Mouse (Mus musculus): ENCODE results near the gene Arsg. TPM values are rescaled to one million over a fixed set of nuclear protein-coding genes. Genes with fewer than 3 reads are reported as not detected.

The Arsg gene
- polyA plus RNA-seq, 1 experiment: not detected

DNA sequence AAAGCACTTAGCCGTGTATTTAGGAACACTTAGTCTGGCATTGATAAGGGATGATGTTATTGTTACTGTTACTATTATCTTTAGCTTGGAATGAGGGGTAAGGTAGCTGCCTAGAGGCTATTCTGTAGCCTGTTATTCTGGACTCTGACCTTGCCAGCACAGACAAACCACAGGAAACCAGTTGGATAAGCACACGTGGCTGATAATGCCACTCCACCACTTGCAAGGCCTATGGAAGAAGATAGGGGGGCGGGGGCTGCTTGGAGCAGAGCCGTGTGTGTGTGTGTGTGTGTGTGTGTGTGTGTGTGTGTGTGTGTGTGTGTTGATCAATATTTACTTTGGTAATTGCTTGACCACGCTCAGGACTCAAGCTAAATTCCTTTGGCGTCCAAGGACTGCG is 72.1 kb downstream of the Arsg start:
- WGBS: 81% methylated on average over 7 of the region's 7 CpGs

DNA sequence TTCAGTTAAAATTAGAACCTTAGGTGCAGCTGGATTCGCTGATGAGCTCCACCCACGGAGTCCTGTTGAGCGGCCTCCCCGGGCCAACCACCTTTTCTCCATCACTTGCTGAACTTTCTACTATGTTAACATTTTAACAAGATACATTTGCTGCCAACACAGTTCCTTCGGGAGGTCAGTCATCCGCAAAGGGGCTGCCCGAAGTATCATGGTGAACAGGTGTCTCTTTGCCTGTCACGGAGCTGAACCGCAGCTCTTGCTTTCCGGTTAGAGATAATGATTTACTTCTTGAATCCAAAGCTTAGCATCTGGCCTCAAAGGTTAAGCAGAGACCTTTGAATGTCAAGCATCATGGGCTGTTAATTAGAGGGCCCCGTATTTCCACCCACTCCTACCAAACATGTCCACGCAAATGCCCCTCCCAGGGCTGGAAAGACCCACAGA is 72.5 kb downstream of the Arsg start:
- H3K4me3 ChIP-seq (ENCODE audit: insufficient read depth, low read depth, low read length): no peak overlapping the region
- WGBS: 72% methylated on average over 12 of the region's 12 CpGs
- TF ChIP-seq POLR2A (IDR thresholded peaks at IDR 0.05; ENCODE audit: insufficient read depth, low read depth, low read length) (no peak), CTCF (IDR thresholded peaks at IDR 0.05; ENCODE audit: insufficient read depth, low read depth, low read length) (no peak)
- no peak overlapping the region for H3K27ac ChIP-seq (ENCODE audit: insufficient read depth, low read depth, low read length)
- peaks cover 7% of the 10 kb centered on the region for H3K4me1 ChIP-seq (ENCODE audit: control insufficient read depth, insufficient read depth, low read length)

More for the DNA sequence above, 72.1 kb downstream of the Arsg start:
- Histone ChIP-seq H3K4me3 (ENCODE audit: insufficient read depth, low read depth, low read length) (no peak overlapping the region), H3K27ac (ENCODE audit: insufficient read depth, low read depth, low read length) (no peak overlapping the region), H3K4me1 (ENCODE audit: control insufficient read depth, insufficient read depth, low read length) (peaks cover 7% of the 10 kb centered on the region)
- TF ChIP-seq CTCF (IDR thresholded peaks at IDR 0.05; ENCODE audit: insufficient read depth, low read depth, low read length): no peak
- TF ChIP-seq POLR2A (IDR thresholded peaks at IDR 0.05; ENCODE audit: insufficient read depth, low read depth, low read length): no peak

DNA sequence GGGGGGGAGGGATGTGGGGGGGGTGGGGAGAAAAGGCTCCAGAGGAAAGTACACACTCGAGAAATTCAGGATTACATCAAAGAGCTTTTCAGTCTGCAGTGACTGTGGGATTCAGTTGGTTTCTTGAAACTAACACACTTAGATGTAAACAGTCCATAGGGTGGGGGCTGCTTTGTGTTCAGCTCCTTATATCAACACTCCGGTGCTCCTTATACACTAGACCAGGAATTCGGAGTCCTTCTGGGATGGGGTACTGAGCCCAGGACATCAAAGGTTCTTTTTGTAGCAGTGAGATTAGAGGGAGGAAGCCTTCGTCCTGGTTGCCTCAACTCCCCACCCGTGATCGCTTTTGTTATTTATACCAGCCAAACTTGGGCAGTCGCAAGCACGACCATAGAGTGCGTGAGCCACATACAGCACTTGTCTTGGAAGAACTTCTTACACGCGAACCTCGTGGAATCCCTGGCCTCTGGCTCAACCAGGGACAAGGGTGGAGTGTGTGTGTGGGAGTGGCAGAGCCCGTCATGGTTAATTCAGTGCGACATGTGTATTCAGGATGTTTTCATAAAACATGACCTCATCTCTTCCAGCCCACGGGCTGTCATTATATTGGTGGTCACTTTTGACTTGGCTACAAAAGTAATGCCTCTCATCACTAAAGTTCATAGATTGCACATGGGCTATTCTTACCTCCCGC is 73.3 kb downstream of the Arsg start:
- Histone ChIP-seq H3K27ac (ENCODE audit: insufficient read depth, low read depth, low read length) (no peak overlapping the region), H3K4me1 (ENCODE audit: control insufficient read depth, insufficient read depth, low read length) (peaks cover 7% of the 10 kb centered on the region), H3K4me3 (ENCODE audit: insufficient read depth, low read depth, low read length) (no peak overlapping the region)
- TF ChIP-seq POLR2A (IDR thresholded peaks at IDR 0.05; ENCODE audit: insufficient read depth, low read depth, low read length) (no peak), CTCF (IDR thresholded peaks at IDR 0.05; ENCODE audit: insufficient read depth, low read depth, low read length) (no peak)
- WGBS: 80% methylated on average over 16 of the region's 16 CpGs

DNA sequence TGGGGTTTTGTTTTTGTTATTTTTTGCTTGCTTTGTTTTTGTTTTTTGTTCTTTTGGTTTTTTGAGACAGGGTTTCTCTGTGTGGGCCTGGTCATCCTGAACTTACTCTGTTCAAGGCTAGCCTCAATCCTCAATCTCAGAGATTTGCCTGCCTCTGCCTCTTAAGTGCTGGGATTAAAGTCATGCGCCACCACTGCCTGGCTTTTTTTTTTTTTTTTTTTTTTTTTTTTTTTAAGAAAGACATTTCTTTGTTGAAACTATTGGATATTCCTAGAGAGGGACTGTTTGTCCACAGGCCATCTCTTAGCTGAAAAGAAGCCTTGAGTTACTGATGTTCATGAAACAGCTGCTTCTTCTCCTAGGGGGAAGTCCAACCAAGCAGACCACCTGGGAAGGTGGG is 74.5 kb downstream of the Arsg start:
- TF ChIP-seq CTCF (IDR thresholded peaks at IDR 0.05; ENCODE audit: insufficient read depth, low read depth, low read length) (no peak), POLR2A (IDR thresholded peaks at IDR 0.05; ENCODE audit: insufficient read depth, low read depth, low read length) (no peak)
- H3K27ac ChIP-seq (ENCODE audit: insufficient read depth, low read depth, low read length): no peak overlapping the region
- peaks cover 12% of the 10 kb centered on the region for H3K4me1 ChIP-seq (ENCODE audit: control insufficient read depth, insufficient read depth, low read length)
- WGBS: 100% methylated on average over 1 of the region's 1 CpGs
- no peak overlapping the region for H3K4me3 ChIP-seq (ENCODE audit: insufficient read depth, low read depth, low read length)

DNA sequence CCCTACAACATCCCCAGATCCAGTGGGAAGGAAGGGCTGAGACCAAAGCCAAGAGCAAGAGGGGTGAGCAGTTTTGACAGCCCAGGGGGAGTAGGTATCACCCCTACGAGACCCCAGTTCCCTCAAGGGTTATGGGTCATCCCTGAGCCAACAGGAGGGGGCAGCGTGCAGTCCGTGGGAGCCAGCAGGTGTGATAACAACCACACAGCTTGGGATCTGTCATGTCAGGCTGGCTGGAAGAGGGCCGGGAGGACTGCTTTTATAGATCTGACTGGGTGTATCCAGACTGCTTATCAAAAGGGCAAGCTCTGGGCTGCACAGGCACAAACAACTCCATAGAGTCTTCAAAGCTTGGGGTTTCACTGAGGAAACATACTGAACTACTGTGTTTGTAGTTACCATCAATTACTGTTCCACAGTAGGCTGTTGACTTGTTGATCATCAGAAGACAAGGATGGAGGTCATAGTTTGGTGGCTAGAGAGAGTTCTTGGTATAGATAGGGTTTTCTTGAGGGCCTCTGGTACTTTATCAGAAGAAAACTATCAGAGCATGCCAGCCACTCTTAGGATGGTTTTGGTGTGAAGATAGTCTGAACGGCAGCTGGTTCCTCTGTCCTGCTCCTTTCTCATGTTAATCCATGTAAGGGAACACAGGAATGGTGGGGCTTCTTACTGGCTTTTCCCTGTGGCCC is 76.6 kb downstream of the Arsg start:
- WGBS: 74% methylated on average over 5 of the region's 5 CpGs
- TF ChIP-seq POLR2A (IDR thresholded peaks at IDR 0.05; ENCODE audit: insufficient read depth, low read depth, low read length) (no peak), CTCF (IDR thresholded peaks at IDR 0.05; ENCODE audit: insufficient read depth, low read depth, low read length) (no peak)
- Histone ChIP-seq H3K27ac (ENCODE audit: insufficient read depth, low read depth, low read length) (no peak overlapping the region), H3K4me1 (ENCODE audit: control insufficient read depth, insufficient read depth, low read length) (peaks cover 15% of the 10 kb centered on the region), H3K4me3 (ENCODE audit: insufficient read depth, low read depth, low read length) (no peak overlapping the region)

DNA sequence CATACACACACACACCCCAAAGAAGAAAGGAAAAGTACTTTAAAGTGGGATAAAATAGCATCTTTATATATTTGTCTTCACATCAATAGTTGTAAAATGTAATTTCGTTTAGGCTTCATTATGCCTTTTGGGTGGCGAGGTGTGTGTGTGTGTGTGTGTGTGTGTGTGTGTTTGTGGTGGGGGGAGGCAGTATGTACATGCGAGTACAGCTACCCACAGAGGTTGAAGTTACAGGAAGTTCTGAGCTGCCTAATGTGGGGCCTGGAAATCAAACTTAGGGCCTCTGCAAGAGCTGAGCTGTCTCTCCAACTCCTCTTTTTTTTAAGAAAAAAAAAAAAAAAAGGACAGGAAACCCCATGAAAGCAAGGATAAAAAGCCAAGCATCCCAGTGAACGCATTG is 80.7 kb downstream of the Arsg start:
- Histone ChIP-seq H3K4me3 (ENCODE audit: insufficient read depth, low read depth, low read length) (no peak overlapping the region), H3K27ac (ENCODE audit: insufficient read depth, low read depth, low read length) (no peak overlapping the region), H3K4me1 (ENCODE audit: control insufficient read depth, insufficient read depth, low read length) (peaks cover 10% of the 10 kb centered on the region)
- TF ChIP-seq POLR2A (IDR thresholded peaks at IDR 0.05; ENCODE audit: insufficient read depth, low read depth, low read length) (no peak), CTCF (IDR thresholded peaks at IDR 0.05; ENCODE audit: insufficient read depth, low read depth, low read length) (no peak)
- WGBS: 92% methylated on average over 4 of the region's 4 CpGs

DNA sequence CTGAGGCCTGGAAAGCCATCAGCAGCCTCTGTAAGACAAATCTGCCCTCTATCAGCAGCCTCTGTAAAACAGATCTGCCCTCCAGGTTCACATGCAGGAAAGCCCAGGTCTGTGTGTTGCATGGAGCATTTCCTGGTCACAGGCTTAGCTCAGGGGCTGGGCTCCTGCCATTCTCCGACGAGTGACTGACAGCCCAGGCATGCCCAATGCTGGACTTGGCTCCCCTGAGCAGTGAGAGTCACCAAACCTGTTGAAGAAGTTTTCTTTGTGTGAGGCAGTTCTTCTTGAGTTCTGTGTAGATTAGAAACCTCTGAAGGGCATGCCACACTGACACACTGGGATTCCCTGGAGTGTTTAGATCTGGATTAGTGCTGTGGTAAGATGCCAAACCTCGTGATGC is 81.3 kb downstream of the Arsg start:
- TF ChIP-seq POLR2A (IDR thresholded peaks at IDR 0.05; ENCODE audit: insufficient read depth, low read depth, low read length) (no peak), CTCF (IDR thresholded peaks at IDR 0.05; ENCODE audit: insufficient read depth, low read depth, low read length) (no peak)
- Histone ChIP-seq H3K27ac (ENCODE audit: insufficient read depth, low read depth, low read length) (no peak overlapping the region), H3K4me3 (ENCODE audit: insufficient read depth, low read depth, low read length) (no peak overlapping the region), H3K4me1 (ENCODE audit: control insufficient read depth, insufficient read depth, low read length) (peaks cover 10% of the 10 kb centered on the region)
- WGBS: 47% methylated on average over 3 of the region's 3 CpGs

DNA sequence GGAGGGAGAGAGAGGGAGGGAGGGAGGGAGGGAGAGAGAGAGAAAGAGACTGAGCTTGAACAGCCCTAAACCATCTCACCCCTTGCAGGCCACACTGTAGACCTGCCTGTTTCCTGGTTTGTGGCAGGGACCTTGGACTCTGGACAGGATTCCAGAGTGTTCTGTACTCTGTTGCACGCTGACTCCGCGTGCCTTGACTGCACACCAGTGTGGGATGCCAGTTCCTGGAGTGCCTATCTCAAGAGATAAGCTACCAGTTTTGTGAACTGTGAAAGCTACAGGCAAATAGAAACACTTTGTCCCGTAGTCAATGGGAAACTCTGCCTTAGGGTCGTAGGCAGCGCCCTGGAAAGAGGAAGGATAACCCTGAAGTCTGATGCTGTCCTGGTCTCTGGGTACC is 83.0 kb downstream of the Arsg start:
- Histone ChIP-seq H3K27ac (ENCODE audit: insufficient read depth, low read depth, low read length) (no peak overlapping the region), H3K4me1 (ENCODE audit: control insufficient read depth, insufficient read depth, low read length) (peaks cover 8% of the 10 kb centered on the region), H3K4me3 (ENCODE audit: insufficient read depth, low read depth, low read length) (no peak overlapping the region)
- whole genome bisulfite sequencing: 92% methylated on average over 6 of the region's 6 CpGs
- TF ChIP-seq CTCF (IDR thresholded peaks at IDR 0.05; ENCODE audit: insufficient read depth, low read depth, low read length) (no peak), POLR2A (IDR thresholded peaks at IDR 0.05; ENCODE audit: insufficient read depth, low read depth, low read length) (no peak)

DNA sequence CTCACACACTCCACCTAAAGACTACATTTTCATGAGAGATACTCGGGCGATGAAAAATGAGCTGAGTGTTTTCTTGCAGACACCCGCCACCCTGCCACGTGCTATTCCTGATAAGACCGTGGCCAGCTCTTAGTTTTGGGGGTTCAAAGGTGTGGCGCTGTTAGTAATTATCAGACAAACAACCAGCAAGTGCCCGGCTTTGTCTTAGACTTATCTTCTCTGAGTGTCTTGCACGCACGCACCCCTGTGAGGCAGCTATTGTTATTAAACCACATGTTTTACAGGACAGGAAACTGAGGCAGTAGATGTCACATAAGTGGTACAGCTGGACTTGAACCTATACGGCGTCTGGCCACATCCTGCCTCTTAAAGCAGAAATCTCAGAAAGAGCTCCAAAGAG is 84.2 kb downstream of the Arsg start:
- Histone ChIP-seq H3K4me1 (ENCODE audit: control insufficient read depth, insufficient read depth, low read length) (peaks cover 6% of the 10 kb centered on the region), H3K4me3 (ENCODE audit: insufficient read depth, low read depth, low read length) (no peak overlapping the region), H3K27ac (ENCODE audit: insufficient read depth, low read depth, low read length) (no peak overlapping the region)
- TF ChIP-seq CTCF (IDR thresholded peaks at IDR 0.05; ENCODE audit: insufficient read depth, low read depth, low read length) (no peak), POLR2A (IDR thresholded peaks at IDR 0.05; ENCODE audit: insufficient read depth, low read depth, low read length) (no peak)
- 88% methylated on average over 11 of the region's 11 CpGs for WGBS
